Mouse (Mus musculus) embryonic facial prominence, embryonic 10.5 days (tissue): ENCODE measurements at regions not wholly inside any gene's neighbourhood (a gene's known extent, or its start where the extent isn't known, plus 50 kb on each side); places are given as distances from the start of the nearest gene placed in this dataset.

Experiments
- DNase-seq: peaks from one replicate; pipeline ENCODE4 v3.0.0-alpha.2; 2017; ENCODE audit warnings: low spot score
- H3K27ac ChIP-seq: fragments of 300-500 bp; sonication (generic); replicated peaks from 2 replicates; pipeline ENCODE4 v1.5.1; 2016; ENCODE audit warnings: mild to moderate bottlenecking
- H3K27me3 ChIP-seq: fragments of 300-500 bp; sonication (generic); replicated peaks from 2 replicates; pipeline ENCODE4 v1.6.1; 2016; ENCODE audit warnings: low read depth, mild to moderate bottlenecking; ENCODE audit not compliant: poor library complexity, severe bottlenecking
- H3K36me3 ChIP-seq: fragments of 300-500 bp; sonication (generic); replicated peaks from 2 replicates; pipeline ENCODE4 v1.6.1; 2016; ENCODE audit warnings: mild to moderate bottlenecking, moderate library complexity
- H3K4me1 ChIP-seq: fragments of 300-500 bp; sonication (generic); 2 replicates; pipeline ENCODE4 v1.6.1; 2016
- H3K4me3 ChIP-seq: fragments of 300-500 bp; sonication (generic); 2 replicates; pipeline ENCODE4 v1.5.1; 2016; ENCODE audit warnings: mild to moderate bottlenecking, moderate library complexity
- H3K9me3 ChIP-seq: fragments of 300-500 bp; sonication (generic); 2 replicates; pipeline ENCODE4 v1.6.1; 2016; ENCODE audit warnings: mild to moderate bottlenecking
- WGBS: fragments of 180-500 bp; shearing (Covaris S2); methylation state at CpG from one replicate; pipeline ENCODE4 v1.1.7; 2016; 5-methylcytosine and 5-hydroxymethylcytosine counted together

- Histone ChIP-seq H3K27me3 (no peaks in the 10 kb centered on the region), H3K4me3 (no peak overlapping the region), H3K36me3 (no peaks in the 10 kb centered on the region), H3K4me1 (no peaks in the 10 kb centered on the region), H3K27ac (no peak overlapping the region), H3K9me3 (no peaks in the 10 kb centered on the region)
- no peak for DNase-seq
- WGBS, result 69% methylated on average over 8 of the region's 8 CpGs
Observed at GRCm38 (mm10) chr2:78214469-78214868, 268.3 kb upstream of the Cwc22 start.

GRCm38 (mm10) chr2:78205125-78205524 is 258.9 kb upstream of the Cwc22 start:
- no peak overlapping the region for H3K4me3 ChIP-seq
- H3K9me3 ChIP-seq, result no peaks in the 10 kb centered on the region
- H3K27ac ChIP-seq, result no peak overlapping the region
- no peak for DNase-seq
- H3K27me3 ChIP-seq, result no peaks in the 10 kb centered on the region
- H3K36me3 ChIP-seq, result no peaks in the 10 kb centered on the region
- WGBS, result 83% methylated on average over 5 of the region's 5 CpGs
- no peaks in the 10 kb centered on the region for H3K4me1 ChIP-seq

GRCm38 (mm10) chr2:78196006-78196405 is 249.8 kb upstream of the Cwc22 start:
- Histone ChIP-seq H3K4me1 (no peaks in the 10 kb centered on the region), H3K9me3 (no peaks in the 10 kb centered on the region), H3K27ac (no peak overlapping the region), H3K36me3 (no peaks in the 10 kb centered on the region), H3K4me3 (no peak overlapping the region), H3K27me3 (no peaks in the 10 kb centered on the region)
- whole genome bisulfite sequencing, result 85% methylated on average over 4 of the region's 4 CpGs
- no peak for DNase-seq

- H3K27ac ChIP-seq, result no peak overlapping the region
- DNase-seq, result peak; percentile 81
- H3K4me3 ChIP-seq, result no peak overlapping the region
- H3K4me1 ChIP-seq, result peaks cover 5% of the 10 kb centered on the region
- H3K36me3 ChIP-seq, result no peaks in the 10 kb centered on the region
- 10% methylated on average over 1 of the region's 1 CpGs for WGBS
- H3K9me3 ChIP-seq, result no peaks in the 10 kb centered on the region
- H3K27me3 ChIP-seq, result no peaks in the 10 kb centered on the region
Observed at GRCm38 (mm10) chr2:78189620-78190019, 243.4 kb upstream of the Cwc22 start.

- Histone ChIP-seq H3K9me3 (no peaks in the 10 kb centered on the region), H3K27me3 (no peaks in the 10 kb centered on the region), H3K36me3 (no peaks in the 10 kb centered on the region), H3K27ac (no peak overlapping the region), H3K4me3 (no peak overlapping the region), H3K4me1 (peaks cover 5% of the 10 kb centered on the region)
- no peak for DNase-seq
- 81% methylated on average over 1 of the region's 1 CpGs for WGBS
Observed at GRCm38 (mm10) chr2:78184950-78185349, 238.8 kb upstream of the Cwc22 start.

- Histone ChIP-seq H3K27me3 (no peaks in the 10 kb centered on the region), H3K4me1 (no peaks in the 10 kb centered on the region), H3K36me3 (no peaks in the 10 kb centered on the region), H3K4me3 (no peak overlapping the region), H3K27ac (no peak overlapping the region), H3K9me3 (no peaks in the 10 kb centered on the region)
- 79% methylated on average over 4 of the region's 4 CpGs for WGBS
- DNase-seq, result no peak
Observed at GRCm38 (mm10) chr2:78173784-78174183, 227.6 kb upstream of the Cwc22 start.

GRCm38 (mm10) chr2:78172819-78173218 is 226.6 kb upstream of the Cwc22 start:
- Histone ChIP-seq H3K4me3 (no peak overlapping the region), H3K27me3 (no peaks in the 10 kb centered on the region), H3K27ac (no peak overlapping the region), H3K36me3 (no peaks in the 10 kb centered on the region), H3K9me3 (no peaks in the 10 kb centered on the region), H3K4me1 (no peaks in the 10 kb centered on the region)
- WGBS, result 74% methylated on average over 4 of the region's 4 CpGs
- no peak for DNase-seq

GRCm38 (mm10) chr2:78170162-78170747 is 224.1 kb upstream of the Cwc22 start:
- H3K27ac ChIP-seq, result no peak overlapping the region
- H3K27me3 ChIP-seq, result no peaks in the 10 kb centered on the region
- no peaks in the 10 kb centered on the region for H3K9me3 ChIP-seq
- no peaks in the 10 kb centered on the region for H3K4me1 ChIP-seq
- H3K4me3 ChIP-seq, result no peak overlapping the region
- no peaks in the 10 kb centered on the region for H3K36me3 ChIP-seq
- 82% methylated on average over 6 of the region's 6 CpGs for WGBS
- no peak for DNase-seq

GRCm38 (mm10) chr2:78165429-78165828 is 219.3 kb upstream of the Cwc22 start:
- Histone ChIP-seq H3K36me3 (no peaks in the 10 kb centered on the region), H3K27ac (no peak overlapping the region), H3K4me1 (no peaks in the 10 kb centered on the region), H3K27me3 (no peaks in the 10 kb centered on the region), H3K9me3 (no peaks in the 10 kb centered on the region), H3K4me3 (no peak overlapping the region)
- 83% methylated on average over 13 of the region's 13 CpGs for WGBS
- no peak for DNase-seq

GRCm38 (mm10) chr2:78159877-78160485 is 213.8 kb upstream of the Cwc22 start:
- Histone ChIP-seq H3K36me3 (no peaks in the 10 kb centered on the region), H3K4me1 (peaks cover 5% of the 10 kb centered on the region; the same call in 1 of the 2 replicates), H3K9me3 (no peaks in the 10 kb centered on the region), H3K27me3 (no peaks in the 10 kb centered on the region), H3K27ac (no peak overlapping the region), H3K4me3 (no peak overlapping the region)
- peak; percentile 9 for DNase-seq
- WGBS, result 76% methylated on average over 3 of the region's 3 CpGs

GRCm38 (mm10) chr2:78110335-78110734 is 164.2 kb upstream of the Cwc22 start:
- H3K27ac ChIP-seq, result no peak overlapping the region
- no peaks in the 10 kb centered on the region for H3K9me3 ChIP-seq
- H3K27me3 ChIP-seq, result no peaks in the 10 kb centered on the region
- no peak for DNase-seq
- no peaks in the 10 kb centered on the region for H3K4me1 ChIP-seq
- H3K36me3 ChIP-seq, result no peaks in the 10 kb centered on the region
- 80% methylated on average over 3 of the region's 3 CpGs for WGBS
- no peak overlapping the region for H3K4me3 ChIP-seq

GRCm38 (mm10) chr2:78095536-78095935 is 149.4 kb upstream of the Cwc22 start:
- H3K27me3 ChIP-seq, result no peaks in the 10 kb centered on the region
- no peak overlapping the region for H3K4me3 ChIP-seq
- H3K36me3 ChIP-seq, result no peaks in the 10 kb centered on the region
- no peak overlapping the region for H3K27ac ChIP-seq
- WGBS, result 89% methylated on average over 2 of the region's 2 CpGs
- DNase-seq, result no peak
- no peaks in the 10 kb centered on the region for H3K4me1 ChIP-seq
- no peaks in the 10 kb centered on the region for H3K9me3 ChIP-seq

GRCm38 (mm10) chr2:78094921-78095320 is 148.7 kb upstream of the Cwc22 start:
- Histone ChIP-seq H3K4me1 (no peaks in the 10 kb centered on the region), H3K27ac (no peak overlapping the region), H3K36me3 (no peaks in the 10 kb centered on the region), H3K4me3 (no peak overlapping the region), H3K9me3 (no peaks in the 10 kb centered on the region), H3K27me3 (no peaks in the 10 kb centered on the region)
- no peak for DNase-seq
